Mouse (Mus musculus) hindlimb bud, embryonic 11.5 days (tissue): ENCODE measurements around the gene Gcfc2.

Experiments
- DNase-seq: peaks from one replicate; pipeline ENCODE4 v3.0.0-alpha.2; 2012; ENCODE audit warnings: low read depth, low spot score; ENCODE audit errors: extremely low spot score

Gene Gcfc2

GRCm38 (mm10) chr6:81975971-81976621 is 52.6 kb downstream of the Gcfc2 start:
- DNase-seq = peak; percentile 46

GRCm38 (mm10) chr6:81979286-81979685 is 55.8 kb downstream of the Gcfc2 start:
- no peak for DNase-seq

GRCm38 (mm10) chr6:81986171-81986570 is 62.7 kb downstream of the Gcfc2 start:
- DNase-seq = no peak

GRCm38 (mm10) chr6:81986599-81986998 is 63.1 kb downstream of the Gcfc2 start:
- DNase-seq = no peak

- DNase-seq = peak; percentile 66
These were observed 63.5 kb downstream of the Gcfc2 start for GRCm38 (mm10) chr6:81987010-81987409.

- DNase-seq = no peak
These were observed 64.1 kb downstream of the Gcfc2 start for GRCm38 (mm10) chr6:81987580-81987979.

- no peak for DNase-seq
These were observed 64.9 kb downstream of the Gcfc2 start for GRCm38 (mm10) chr6:81988341-81988740.

GRCm38 (mm10) chr6:81990049-81990810 is 66.8 kb downstream of the Gcfc2 start:
- peak; percentile 8 for DNase-seq
